Mouse (Mus musculus) testis, postnatal 14 days (tissue): Measurements from ENCODE around the gene Gnmt.

ENCODE experiments used
- DNase-seq: peaks from one replicate; pipeline ENCODE4 v3.0.0; 2021; ENCODE audit warnings: low spot score

The Gnmt gene

DNA sequence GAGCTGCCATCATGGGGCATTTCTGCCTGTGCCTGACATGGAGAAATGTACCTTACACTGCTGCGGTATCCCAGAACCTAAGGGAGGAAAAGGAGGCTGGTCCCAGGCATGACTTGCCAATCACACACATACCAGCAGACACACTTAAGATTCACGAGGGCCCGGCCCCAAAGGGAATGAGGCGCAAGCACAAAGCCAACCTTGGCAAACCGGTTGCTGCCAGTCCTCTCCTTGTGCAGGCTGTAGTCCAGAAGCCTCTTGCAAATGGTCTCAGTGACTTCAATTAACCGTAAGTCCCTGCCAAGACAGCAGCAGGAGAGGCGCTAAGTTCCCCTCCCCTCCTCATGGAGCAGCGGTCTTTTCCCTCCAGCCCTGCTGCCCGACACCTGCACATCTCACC lies 14.0 kb upstream of the Gnmt start:
- no peak for DNase-seq

DNA sequence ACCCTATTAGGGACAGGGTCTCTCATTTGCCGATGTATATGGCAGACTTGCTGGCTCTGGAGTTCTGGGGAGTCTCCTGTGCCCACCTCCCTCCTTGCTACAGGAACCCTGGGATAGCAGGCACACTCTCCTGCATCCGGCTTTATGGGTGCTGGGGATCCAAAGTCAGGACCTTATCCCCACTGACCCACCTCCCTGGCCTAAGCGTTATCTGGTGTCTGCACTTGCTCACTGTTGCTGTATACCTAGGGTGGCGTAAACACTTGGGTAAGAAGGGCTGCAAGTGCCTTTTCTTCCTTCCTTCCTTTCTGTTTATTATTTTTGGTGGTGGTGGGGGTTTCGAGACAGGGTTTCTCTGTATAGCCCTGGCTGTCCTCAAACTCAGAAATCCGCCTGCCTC lies 12.3 kb upstream of the Gnmt start:
- DNase-seq: no peak

DNA sequence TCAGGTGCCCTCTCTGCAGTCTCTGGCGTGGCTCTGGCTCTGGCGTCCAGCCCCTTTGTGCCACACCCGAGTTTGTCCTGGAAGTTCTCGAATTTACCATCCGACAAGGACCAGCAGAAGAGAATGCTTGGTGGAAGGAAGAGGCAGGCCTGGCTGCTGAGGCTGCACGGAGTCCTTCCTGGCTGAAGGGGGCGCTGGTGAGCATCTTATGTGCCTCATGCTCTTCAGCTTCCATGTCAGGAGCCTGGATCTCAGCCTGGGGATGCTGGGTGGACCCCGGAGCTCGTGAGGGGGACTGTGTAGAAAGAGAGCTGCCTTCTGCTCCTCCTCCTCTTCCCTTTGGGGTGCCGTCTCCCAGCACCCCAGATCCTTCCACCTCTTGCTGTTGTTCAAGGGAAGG lies 7.2 kb upstream of the Gnmt start:
- no peak for DNase-seq

DNA sequence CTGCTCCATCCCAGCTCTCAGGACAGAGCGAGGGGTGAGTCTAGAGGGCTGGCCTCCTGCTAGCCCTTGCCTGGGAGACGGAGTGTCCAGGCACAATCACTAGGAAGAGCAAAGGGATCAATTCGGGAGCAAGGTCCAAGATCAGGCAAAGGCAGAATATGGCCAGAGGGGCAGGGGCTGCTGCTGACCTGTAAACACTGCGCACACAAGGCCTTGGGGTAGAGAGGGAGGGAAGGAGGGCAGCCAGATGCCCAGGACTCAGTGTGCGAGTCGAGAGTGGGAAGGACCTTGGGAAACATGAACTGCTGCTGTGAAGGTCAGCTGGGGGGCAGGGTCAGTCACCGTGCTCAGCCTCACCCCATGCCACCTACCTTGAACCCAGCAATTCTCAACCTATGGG lies 6.3 kb upstream of the Gnmt start:
- no peak for DNase-seq

DNA sequence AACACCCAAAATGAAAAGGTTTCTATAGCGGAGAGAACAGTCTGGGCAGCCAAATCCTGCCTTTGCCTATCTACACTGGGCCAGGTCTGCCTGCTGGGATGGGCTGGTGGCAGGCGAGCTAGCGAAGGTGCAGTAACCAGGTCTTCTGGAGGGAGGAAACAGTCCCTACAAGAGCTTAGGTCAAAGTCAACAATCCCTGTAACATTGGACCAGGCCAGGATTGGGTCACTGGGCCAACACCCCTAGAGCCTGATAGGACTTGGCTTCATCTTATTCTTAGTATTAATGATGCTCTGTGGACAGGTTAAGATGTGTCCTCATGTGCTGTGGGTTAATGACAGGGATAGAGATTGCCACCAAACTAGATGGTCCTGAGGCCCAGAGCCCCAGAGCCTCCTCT lies 5.1 kb upstream of the Gnmt start:
- no peak for DNase-seq

DNA sequence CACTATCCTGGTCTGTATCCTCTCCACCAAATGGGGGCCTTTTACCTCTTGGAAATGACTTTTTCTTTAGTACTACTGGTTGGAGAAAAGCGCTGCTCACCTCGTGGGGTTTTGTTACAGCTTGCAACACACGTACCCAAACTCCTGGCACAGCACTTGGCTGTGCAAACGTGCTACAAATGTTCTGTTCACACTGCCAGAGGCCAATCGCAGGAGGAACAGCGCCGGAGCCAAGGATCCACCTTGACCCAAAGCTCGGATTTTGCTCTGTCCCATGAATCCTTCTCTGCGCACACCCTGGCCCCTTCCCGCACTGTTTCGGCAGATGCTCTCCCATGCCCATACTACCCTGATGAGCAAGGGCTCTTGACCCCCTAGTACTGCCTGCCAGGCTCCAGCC lies 472 bp downstream of the Gnmt start:
- no peak for DNase-seq

DNA sequence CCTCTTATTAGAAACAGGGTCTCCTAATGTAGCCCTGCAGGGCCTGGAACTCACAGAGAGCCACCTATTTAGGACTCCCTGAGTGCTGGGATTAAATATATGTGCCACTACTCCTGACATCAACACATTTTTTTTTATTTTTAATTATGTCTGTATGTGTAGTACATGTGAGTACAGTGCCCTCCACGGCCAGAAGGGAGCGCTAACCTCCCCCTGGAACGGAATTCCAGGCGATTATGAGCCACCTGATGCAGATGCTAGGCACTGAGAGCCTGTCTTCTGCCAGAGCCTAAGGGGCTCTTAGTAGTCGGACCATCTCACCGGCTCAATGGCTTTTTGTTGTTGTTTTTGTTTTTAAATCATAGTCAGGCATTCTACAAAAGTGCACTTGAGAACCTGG lies 947 bp downstream of the Gnmt start:
- DNase-seq: no peak

DNA sequence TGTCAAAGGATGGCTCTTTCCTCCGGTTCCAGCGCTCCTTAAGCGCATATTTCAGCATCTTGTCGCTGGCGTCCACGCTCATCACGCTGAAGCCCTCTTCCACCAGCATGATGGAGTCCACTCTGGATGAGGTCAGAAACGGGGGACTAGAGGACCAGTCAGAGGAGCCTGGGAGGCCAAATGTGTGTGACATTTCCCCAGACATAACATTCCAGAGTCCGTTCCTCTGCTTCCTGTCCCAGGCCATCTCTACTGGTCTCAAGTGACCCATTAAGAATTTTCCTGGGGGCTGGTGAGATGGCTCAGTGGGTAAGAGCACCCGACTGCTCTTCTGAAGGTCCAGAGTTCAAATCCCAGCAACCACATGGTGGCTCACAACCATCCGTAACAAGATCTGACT lies 1.7 kb downstream of the Gnmt start:
- no peak for DNase-seq

DNA sequence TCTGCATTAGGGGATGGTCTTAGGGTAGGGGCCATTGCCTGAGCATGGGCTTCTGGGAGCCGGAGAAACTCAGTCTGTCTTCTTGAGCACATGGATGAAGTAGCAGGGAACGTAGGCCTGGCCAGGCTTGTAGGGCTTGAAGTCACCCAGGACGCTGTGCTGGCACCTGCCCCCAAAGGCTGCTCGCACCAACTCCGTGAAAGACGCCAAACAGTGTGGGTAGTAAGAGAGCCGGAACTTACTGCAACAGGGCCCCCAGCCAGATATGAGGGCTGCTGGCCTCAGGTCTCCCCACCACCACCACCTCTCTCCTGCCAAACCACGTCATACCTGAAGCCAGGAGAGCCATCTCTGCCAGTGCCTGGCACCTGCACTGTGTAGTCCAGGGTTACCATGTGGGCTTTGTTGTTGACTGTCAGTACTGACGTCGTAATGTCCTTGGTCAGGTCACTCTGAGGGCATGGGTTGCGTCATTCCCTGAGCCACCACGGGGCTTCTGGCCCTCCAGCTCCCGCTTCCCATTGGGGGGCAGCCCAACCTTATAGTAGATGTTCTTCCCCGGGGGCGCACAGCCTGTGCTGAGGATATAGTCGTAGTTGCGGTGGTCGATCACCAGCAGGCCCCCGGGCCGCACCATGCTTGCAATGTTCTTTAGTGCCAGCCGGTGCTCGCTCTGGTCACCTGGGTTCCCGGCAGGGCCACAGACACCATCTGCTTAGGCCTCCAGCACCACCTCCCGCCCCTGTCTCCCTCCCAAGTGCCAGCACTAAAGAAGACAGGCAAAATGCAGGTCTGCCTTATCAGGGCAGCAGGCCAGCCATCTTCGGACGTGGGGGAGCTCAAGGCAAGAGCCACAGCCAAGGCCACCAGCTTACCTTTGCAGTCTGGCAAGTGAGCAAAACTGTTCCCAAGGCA lies 3.0 kb downstream of the Gnmt start:
- DNase-seq: no peak

DNA sequence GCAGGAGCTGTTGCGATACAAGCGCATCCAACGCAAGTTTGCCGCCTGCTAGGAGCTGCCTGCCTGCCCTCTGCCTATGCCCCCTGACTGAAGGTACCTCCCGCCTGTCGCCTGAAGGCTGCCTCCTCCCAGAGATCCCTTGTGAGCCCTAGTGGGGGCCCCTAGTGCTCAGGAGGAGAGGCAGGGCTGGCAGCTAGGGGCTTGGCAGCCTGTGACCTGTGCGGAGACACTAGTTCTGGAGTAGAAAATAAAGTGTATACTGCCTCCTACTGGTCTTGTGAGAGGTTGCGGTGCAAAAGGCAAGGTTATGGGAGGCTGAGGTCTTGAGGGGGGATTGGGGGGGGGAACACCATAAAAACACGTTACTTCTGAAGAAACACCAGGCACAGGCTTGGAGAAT lies 3.7 kb downstream of the Gnmt start:
- DNase-seq: no peak

DNA sequence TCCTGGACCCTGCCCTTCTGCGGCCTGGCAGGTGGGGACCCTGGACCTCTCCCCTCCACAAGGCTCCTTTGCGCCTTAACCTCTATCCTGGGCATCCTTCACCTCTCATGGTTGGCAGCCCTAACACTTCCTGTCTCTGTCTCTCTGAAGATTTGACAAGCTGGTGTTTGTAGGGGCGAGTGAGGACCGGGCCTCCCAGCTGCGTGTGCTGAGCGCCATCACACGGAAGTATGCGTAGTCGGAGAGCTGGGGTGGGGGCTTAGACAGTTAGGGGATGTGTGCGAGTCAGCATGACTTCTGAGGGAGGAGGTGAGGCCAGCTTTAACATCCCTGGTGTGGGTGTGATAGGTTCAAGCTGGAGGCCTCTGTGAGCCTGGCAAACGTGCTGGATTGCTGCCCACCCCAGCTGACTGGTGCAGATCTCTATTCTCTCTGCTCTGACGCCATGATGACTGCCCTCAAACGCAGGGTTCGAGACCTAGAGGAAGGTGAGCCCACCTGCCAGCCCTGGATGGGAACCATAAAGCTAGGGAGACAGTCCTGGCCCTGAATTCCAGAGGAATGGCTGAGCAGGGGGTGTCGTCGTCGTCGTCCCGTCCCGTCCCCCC lies 4.4 kb downstream of the Gnmt start:
- DNase-seq: no peak

DNA sequence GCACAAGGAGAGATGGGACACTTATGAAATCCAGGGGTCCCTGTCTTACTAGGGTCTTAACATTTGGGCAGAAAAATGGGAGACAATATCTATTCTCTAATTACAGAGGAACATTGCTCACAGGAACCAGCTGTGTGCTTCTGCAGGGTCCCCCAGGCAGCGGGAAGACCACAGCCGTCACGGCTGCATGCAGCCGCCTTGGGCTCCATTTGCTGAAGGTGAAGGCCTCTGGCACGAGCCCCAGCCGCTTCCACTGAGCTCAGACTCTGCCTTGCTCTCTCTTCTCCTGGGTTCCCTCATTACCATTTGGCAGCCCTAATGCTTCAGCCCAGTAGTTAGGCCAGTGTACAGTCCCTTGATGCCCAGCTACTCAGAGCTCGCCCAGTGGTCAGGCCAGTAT lies 7.9 kb downstream of the Gnmt start:
- no peak for DNase-seq

DNA sequence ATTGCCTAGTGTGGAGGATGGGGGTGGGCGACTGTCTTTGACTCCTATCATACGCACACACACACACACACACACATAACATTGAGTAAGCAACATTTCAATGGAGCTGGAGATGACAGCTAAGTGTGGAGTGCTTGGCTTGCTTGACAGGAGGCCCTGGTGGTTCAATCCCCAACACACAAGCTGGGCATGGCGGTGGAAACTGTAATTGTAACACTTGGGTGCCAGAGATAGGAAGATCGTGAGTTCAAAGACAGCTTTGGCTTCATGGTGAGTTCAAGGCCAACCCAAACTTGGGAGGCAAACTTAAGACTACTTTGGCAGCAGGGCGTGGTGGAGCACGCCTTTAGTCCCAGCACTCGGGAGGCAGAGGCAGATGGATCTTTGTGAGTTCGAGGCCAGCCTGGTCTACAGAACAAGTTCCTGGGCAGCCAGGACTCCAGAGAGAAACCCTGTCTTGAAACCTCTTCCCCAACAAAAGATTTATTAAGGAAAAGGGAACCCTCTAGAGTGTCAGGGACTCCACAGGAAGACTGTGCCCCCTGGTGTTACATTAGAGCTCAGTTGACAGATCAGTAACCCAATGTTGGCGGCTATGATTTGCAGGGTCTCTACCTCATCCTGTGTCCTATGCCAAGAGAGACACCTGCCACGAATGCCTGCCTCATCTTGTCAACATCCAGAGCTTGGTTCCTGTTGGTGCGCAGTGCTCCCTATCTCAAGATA lies 14.0 kb downstream of the Gnmt start:
- DNase-seq: no peak

DNA sequence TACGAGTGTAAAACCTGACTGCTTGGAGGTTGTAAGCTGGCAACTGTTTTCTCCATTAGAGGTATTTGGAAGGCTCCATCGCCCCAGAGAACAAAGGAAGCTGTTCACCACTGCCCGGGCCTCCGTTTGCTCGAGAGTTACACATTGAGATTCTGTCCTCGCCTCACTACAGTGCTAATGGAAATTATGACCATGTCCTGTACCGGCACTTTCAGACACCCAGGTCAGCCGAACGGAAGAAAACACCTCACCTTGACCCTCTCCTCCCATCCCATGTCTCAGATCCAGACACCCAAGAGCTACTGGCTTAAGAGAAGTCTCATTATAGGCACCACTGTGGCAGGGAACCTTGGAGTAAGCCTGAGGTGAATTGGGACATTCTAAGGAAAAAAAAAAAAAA lies 15.1 kb downstream of the Gnmt start:
- no peak for DNase-seq

DNA sequence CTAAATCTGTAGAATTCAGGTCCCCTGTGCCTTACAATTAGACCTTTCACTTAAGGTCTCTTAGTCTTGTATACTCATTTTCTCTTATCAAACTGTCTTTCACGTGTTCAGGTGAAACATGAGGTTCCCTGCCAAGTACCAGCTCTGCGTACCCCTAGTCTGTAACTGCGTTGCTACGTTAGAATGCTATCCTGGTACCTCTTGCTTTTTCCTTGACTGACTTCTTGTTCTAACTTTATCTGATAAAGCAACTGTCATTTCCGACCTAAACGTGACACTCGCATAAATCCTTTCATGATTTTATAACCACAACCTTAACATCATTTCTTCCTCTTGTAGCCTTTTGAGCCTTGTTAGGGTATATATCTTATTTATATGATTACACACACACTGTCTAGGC lies 16.5 kb downstream of the Gnmt start:
- DNase-seq: no peak

DNA sequence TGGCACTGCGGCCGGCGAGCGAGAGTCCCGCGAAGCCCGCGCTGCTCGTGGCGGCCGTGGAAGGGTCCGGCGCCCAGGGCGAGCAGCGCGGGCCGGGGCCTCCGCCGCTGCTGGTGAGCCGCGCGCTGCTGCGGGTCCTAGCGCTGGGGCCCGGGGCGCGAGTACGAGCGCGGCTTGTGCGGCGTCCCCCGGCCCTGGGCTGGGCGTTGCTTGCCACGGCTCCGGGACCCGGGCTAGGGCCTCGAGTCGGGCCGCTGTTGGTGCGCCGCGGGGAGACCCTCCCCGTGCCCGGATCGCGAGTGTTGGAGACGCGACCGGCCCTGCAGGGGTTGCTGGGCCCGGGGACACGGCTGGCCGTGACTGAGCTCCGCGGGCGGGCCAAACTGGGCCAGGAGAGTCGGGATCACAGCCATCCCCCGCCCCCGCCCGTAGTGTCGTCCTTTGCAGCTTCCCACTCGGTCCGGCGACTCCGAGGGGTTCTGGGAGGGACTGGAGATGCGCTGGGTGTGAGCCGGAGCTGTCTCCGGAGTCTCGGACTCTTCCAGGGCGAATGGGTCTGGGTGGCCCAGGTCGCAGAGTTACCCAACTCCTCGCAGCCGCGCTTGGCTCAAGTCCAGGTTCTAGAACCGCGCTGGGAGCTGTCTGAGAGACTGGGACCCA lies 17.2 kb downstream of the Gnmt start:
- DNase-seq: peak; percentile 64

DNA sequence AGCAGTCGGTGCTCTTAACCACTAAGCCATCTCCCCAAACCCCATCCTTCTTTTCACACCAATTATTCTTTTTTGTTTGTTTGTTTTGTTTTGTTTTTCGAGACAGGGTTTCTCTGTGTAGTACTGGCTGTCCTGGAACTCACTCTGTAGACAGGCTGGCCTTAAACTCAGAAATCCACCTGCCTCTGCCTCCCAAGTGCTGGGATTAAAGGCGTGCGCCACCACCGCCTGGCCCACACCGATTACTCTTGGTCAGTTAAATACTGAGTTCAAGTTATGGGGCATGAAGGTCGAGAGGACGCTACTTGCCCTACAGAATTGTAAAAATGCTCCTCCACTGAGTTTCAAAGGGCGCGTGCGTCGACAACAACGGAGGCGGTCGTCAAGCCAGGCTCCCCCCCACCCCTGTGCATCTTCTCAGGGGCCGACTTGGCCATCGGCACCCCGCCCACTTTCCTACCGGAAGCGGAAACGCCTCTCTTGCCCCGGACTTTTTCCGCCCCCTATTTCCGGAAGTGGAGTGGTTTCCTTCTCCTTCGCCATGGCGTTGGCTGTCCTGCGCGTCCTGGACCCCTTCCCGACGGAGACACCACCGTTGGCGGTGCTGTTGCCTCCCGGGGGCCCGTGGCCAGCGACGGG lies 17.9 kb downstream of the Gnmt start, which contains the start of gene Pex6:
TSS of gene Pex6 (plus strand) at position 505 of the 639 bp plus-strand sequence.
- DNase-seq: peak; percentile 92

DNA sequence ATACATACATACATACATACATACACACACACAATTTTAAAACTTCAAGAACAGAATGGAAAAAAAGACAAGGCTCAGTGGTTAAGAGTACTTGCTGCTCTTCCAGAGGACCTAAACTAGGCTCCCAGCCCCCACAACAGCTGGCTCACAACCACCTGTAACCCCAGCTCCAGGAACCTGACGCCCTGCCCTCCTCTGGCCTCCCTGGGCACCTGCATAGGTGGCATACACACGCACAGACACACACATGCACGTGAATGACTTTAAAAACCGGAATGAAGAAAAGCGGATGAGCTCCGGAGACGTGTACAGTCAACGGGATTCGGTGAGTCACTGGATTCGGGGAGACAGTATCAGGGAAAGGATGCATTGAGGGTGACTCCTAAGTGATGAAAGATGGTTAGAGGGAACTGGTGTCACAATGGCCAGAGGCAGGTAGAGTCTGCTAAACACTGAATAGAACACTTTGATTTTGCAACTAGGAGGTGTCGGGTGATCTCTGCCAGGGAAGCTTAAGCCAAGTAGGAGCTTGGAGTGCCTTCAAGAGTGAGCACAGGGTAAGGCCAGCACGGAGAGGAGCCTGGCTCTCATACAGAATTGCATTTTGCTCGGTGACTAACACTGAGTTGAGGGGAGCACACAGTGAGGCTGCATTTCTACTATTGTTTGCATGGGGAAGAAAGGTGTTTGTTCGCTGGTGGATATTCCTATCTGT lies 22.4 kb downstream of the Gnmt start:
- no peak for DNase-seq

DNA sequence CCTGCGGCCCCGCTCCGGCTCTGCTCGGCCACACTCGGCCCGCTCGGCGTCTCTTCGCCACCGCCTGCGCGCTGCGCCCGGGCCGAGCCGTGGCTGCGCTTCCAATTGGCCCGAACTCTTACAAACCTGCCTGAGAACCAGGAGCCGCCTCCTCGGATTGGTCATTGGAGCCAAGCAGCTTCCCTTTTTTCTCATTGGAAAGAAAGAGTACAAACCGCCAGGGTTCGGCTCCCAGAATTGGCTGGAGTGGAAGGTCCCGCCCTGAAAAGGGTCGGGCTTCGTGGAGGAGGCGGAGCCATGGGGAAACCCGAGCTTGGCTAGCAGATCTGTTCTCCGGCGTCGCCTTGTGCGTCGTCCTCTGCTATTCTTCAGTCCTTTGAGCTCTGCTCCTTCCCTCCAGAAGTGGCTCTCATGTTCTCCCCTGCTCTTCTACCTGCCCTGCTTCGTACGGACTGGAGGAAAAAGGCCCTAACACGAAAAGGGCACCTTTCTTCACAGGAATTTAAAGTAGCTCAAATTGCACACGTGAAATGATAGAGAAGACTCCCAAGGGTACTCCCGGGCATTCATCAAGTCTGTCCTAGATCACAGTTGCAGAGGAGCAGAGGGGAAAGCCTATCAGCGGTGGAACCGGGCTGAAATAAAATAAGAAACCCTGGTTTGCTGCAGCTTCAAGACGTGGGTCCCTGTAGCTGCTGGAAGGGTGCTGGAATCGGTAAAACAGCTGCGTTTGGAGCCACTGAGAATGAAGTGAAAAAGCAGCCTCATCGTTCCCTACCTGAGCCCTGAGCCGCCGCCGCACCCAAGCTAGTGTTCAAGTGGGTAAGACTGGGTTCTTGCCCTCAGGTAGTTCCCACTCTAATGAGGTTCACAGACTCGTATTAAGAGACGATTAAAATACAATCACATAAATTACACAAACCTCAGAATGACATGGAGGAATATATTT lies 23.8 kb downstream of the Gnmt start, which contains the start of gene Ppp2r5d:
TSS of gene Ppp2r5d (minus strand) at position 225 of the 949 bp plus-strand sequence.
- peak; percentile 96 for DNase-seq
